Mouse (Mus musculus): ENCODE data around the gene Lenep.

The Lenep gene

GRCm38 (mm10) chr3:89391663-89392511 is 10.7 kb downstream of the Lenep start:
- DNase-seq (ENCODE audit: low spot score), result no peak

- no peak for DNase-seq (ENCODE audit: low spot score)
Measured at GRCm38 (mm10) chr3:89390699-89391662, 11.6 kb downstream of the Lenep start.

- no peak for DNase-seq (ENCODE audit: low spot score)
Measured at GRCm38 (mm10) chr3:89390111-89390515, 12.5 kb downstream of the Lenep start.

GRCm38 (mm10) chr3:89388901-89389740 is 13.5 kb downstream of the Lenep start:
- no peak for DNase-seq (ENCODE audit: low spot score)

GRCm38 (mm10) chr3:89388134-89388881 is 14.3 kb downstream of the Lenep start:
- no peak for DNase-seq (ENCODE audit: low spot score)

GRCm38 (mm10) chr3:89387632-89388031 is 15.0 kb downstream of the Lenep start:
- no peak for DNase-seq (ENCODE audit: low spot score)

GRCm38 (mm10) chr3:89386438-89387420 is 15.9 kb downstream of the Lenep start:
- no peak for DNase-seq (ENCODE audit: low spot score)

- DNase-seq (ENCODE audit: low spot score), result no peak
Measured at GRCm38 (mm10) chr3:89385451-89385850, 17.1 kb downstream of the Lenep start.

- no peak for DNase-seq (ENCODE audit: low spot score)
Measured at GRCm38 (mm10) chr3:89384331-89385076, 18.1 kb downstream of the Lenep start.

- DNase-seq (ENCODE audit: low spot score), result no peak
Measured at GRCm38 (mm10) chr3:89383651-89384255, 18.8 kb downstream of the Lenep start.

GRCm38 (mm10) chr3:89382950-89383349 is 19.6 kb downstream of the Lenep start:
- no peak for DNase-seq (ENCODE audit: low spot score)

GRCm38 (mm10) chr3:89382033-89382882 is 20.3 kb downstream of the Lenep start:
- DNase-seq (ENCODE audit: low spot score), result no peak

- no peak for DNase-seq (ENCODE audit: low spot score)
Measured at GRCm38 (mm10) chr3:89381233-89381632, 21.4 kb downstream of the Lenep start.

GRCm38 (mm10) chr3:89380711-89381110 is 21.9 kb downstream of the Lenep start:
- DNase-seq (ENCODE audit: low spot score), result no peak

GRCm38 (mm10) chr3:89380291-89380690 is 22.3 kb downstream of the Lenep start:
- DNase-seq (ENCODE audit: low spot score), result no peak

- DNase-seq (ENCODE audit: low spot score), result no peak
Measured at GRCm38 (mm10) chr3:89379388-89380131, 23.0 kb downstream of the Lenep start.

All from ovary, postnatal 10 days (tissue).